Mouse (Mus musculus): Measurements from ENCODE around the gene Gas7. TPM values are rescaled to one million over a fixed set of nuclear protein-coding genes. Genes with fewer than 3 reads are reported as not detected.

Gene Gas7
- polyA plus RNA-seq, 1 experiment from 2014 or later = 4.0 TPM

DNA sequence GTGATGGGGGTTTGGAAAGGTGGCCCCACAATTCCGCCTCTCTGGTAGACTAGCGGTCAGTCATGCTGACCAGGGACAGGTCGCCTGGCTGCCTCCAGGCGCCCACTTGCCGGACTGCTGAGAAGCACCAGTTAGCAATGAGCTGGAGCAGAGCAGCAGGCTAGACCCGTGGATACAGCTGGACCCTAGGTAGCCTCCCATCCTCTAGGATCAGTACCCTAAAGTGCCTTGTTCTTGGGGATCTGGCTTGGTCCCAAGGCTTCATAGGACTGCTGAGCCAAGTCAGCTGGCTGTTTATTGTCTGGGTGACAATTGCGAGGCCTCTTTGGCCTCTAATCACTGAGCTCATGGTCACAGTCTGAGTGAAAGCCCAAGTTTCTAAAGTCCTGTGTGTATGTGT lies 792 bp downstream of the Gas7 start:
- Histone ChIP-seq H3K9me3 (no peaks in the 10 kb centered on the region), H3K4me1 (peaks cover 19% of the 10 kb centered on the region), H3K4me3 (peak overlapping the region; percentile 82), H3K27ac (replicated peaks) (peak overlapping the region; percentile 79), H3K36me3 (replicated peaks) (no peaks in the 10 kb centered on the region), H3K27me3 (replicated peaks; ENCODE audit: low read depth, poor library complexity, severe bottlenecking) (peaks cover 66% of the 10 kb centered on the region)
- no peak for DNase-seq (ENCODE audit: low spot score)
- 15% methylated on average over 7 of the region's 7 CpGs for WGBS

DNA sequence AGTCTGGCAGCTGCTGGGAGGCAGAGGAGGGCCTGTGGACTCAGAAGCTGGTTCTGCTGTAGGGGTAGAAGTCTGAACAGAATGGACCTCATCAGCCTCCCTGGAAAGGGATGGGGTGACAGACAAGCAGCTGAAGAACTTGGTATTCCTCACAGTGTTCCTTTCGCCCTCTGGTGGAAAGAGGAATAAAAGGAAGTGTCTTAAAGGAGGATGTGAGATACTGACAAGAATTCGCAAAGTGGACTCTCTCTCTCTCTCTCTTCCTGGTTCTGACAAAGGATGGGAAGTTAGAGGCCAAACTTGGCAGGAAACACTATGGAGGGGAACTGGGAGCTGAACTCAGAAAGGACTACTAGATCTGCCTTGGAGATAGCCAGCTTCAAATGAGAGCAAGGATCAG lies 2.9 kb downstream of the Gas7 start:
- Histone ChIP-seq H3K9me3 (no peaks in the 10 kb centered on the region), H3K4me1 (peaks cover 31% of the 10 kb centered on the region), H3K36me3 (replicated peaks) (no peaks in the 10 kb centered on the region), H3K27ac (replicated peaks) (no peak overlapping the region), H3K27me3 (replicated peaks; ENCODE audit: low read depth, poor library complexity, severe bottlenecking) (peaks cover 52% of the 10 kb centered on the region), H3K4me3 (no peak overlapping the region)
- no peak for DNase-seq (ENCODE audit: low spot score)
- whole genome bisulfite sequencing = 33% methylated on average over 2 of the region's 2 CpGs

DNA sequence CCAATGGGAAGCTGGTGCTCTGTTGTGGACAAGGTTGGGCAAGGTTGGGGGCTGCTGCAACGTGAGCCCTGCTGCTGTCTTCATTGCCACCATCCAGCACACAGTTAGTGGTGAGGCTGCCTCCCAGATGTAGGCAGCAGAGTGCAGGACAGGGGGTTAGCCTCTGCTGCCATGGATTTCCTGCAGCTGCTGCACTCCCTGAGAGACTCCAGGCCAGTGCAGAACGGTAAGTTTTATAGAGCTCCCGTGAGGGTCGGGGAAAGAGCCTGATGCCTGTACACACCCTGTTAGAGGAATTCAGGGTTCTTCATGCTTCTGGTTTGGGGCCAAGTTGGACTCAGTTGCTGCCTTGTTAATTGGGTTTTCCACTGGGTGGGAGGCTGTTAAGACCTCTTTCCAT lies 11.9 kb downstream of the Gas7 start:
- Histone ChIP-seq H3K4me1 (peaks cover under 1% of the 10 kb centered on the region; the same call in 1 of the 2 replicates), H3K9me3 (no peaks in the 10 kb centered on the region), H3K27me3 (replicated peaks; ENCODE audit: low read depth, poor library complexity, severe bottlenecking) (no peaks in the 10 kb centered on the region), H3K36me3 (replicated peaks) (no peaks in the 10 kb centered on the region), H3K4me3 (no peak overlapping the region), H3K27ac (replicated peaks) (no peak overlapping the region)
- DNase-seq (ENCODE audit: low spot score) = no peak
- 66% methylated on average over 4 of the region's 4 CpGs for WGBS

DNA sequence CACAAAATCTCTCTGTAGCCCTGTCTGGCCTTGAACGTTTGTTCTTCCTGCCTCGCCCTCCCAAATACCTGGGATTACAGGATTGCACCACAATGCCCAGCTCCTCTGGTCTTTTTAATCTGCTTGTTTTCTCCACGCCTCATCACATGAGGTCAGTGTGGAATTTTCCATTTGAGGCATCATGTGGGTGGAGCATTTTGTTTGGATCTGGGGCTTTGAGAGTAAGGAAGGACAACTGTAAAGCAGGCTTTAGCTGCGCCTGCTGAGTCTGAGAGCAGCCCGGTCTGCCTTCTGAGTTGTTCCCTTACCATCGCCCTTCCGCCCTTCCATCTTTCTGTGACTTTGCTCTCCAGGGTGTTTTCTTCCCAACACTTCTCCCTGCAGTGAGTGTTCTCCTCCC lies 13.6 kb downstream of the Gas7 start:
- 77% methylated on average over 7 of the region's 7 CpGs for WGBS

DNA sequence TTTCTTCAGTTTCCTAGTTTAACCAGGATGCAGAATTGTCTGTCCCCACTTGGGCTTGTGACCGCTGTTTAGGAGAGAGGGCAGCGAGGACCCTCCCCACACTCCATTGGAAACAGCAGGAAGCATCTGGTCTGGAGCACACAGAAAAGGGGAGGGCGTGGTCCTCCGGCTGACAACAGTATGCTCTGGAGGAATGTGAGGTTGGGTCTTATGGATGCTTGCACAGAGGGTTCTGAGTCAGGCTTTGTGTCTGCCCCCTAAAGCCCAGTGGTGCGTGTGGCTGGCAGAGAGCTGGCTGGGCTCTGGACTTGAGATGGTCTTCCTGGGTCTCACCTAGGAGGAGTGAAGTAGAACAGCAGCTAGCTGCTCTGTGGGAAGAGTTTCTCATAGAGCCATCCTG lies 19.4 kb downstream of the Gas7 start:
- H3K36me3 ChIP-seq (replicated peaks) = no peaks in the 10 kb centered on the region
- H3K9me3 ChIP-seq = no peaks in the 10 kb centered on the region
- H3K4me1 ChIP-seq = peaks cover 3% of the 10 kb centered on the region; the same call in 1 of the 2 replicates
- H3K27me3 ChIP-seq (replicated peaks; ENCODE audit: low read depth, poor library complexity, severe bottlenecking) = no peaks in the 10 kb centered on the region
- DNase-seq (ENCODE audit: low spot score) = no peak
- 79% methylated on average over 5 of the region's 5 CpGs for WGBS
- H3K4me3 ChIP-seq = no peak overlapping the region
- no peak overlapping the region for H3K27ac ChIP-seq (replicated peaks)

More for the DNA sequence above, 13.6 kb downstream of the Gas7 start:
- Histone ChIP-seq H3K36me3 (replicated peaks) (no peaks in the 10 kb centered on the region), H3K9me3 (no peaks in the 10 kb centered on the region), H3K27ac (replicated peaks) (no peak overlapping the region), H3K27me3 (replicated peaks; ENCODE audit: low read depth, poor library complexity, severe bottlenecking) (no peaks in the 10 kb centered on the region), H3K4me3 (no peak overlapping the region), H3K4me1 (no peaks in the 10 kb centered on the region; the same call in 1 of the 2 replicates)
- DNase-seq (ENCODE audit: low spot score) = no peak

DNA sequence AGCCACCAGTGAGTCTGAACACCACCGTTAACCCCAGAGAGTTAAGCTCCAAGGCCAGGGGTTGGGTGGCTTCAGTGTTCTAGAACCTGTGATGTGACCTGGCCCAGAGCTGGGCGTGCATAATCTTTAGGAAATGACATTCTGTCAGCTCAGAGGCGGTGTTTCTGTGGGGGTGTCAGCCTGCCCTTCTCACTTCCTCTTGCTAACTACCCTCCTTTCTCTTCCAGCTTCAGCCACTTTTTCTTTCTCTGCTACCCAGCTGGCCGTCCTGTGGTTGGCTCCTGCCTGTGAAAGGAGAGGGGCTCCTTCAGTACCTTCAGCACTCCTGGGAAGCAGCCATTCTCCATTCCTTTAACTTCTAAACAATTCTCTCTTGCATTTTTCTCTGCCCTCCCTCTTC lies 24.3 kb downstream of the Gas7 start:
- Histone ChIP-seq H3K27me3 (replicated peaks; ENCODE audit: low read depth, poor library complexity, severe bottlenecking) (no peaks in the 10 kb centered on the region), H3K9me3 (no peaks in the 10 kb centered on the region), H3K4me3 (no peak overlapping the region), H3K27ac (replicated peaks) (no peak overlapping the region), H3K36me3 (replicated peaks) (no peaks in the 10 kb centered on the region), H3K4me1 (peaks cover 4% of the 10 kb centered on the region; the same call in 1 of the 2 replicates)
- 62% methylated on average over 4 of the region's 4 CpGs for WGBS
- DNase-seq (ENCODE audit: low spot score) = no peak

DNA sequence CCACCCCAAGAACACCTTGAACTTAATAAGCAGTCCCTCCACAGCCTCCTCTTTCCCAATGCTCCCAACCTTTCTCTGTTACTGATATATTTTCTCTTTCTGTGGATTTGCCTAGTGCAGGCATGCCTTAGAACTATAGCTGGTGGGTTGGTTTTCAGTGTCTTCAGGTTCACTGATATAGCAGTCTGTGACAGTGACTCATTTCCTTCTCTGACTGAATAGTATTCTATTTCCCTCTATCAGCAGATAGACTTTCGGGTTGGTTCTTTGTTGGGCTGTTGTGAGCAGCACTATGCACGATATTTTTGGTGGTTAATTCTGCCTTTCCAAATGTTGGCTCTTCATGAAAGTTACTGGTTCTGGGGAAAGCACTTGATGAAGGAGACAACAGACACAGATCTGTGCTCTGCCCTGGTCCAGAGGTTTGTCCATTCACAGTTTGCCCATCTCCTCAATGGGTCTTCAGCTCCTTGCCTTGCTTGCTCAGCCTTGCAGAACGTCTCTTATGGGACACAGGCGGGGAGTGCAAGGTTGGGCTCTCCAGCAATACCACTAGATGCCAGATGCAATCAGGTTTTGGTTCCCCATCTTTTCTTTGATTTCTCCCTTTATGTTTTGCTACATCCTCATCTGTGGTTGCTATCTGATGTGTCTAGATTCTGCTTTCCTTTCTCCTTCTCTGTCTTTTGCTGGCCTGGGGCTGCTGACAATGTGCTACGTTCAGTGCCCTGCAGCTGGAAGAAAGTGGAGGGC lies 25.1 kb downstream of the Gas7 start:
- Histone ChIP-seq H3K36me3 (replicated peaks) (no peaks in the 10 kb centered on the region), H3K4me1 (peaks cover 4% of the 10 kb centered on the region; the same call in 1 of the 2 replicates), H3K27ac (replicated peaks) (no peak overlapping the region), H3K4me3 (no peak overlapping the region), H3K27me3 (replicated peaks; ENCODE audit: low read depth, poor library complexity, severe bottlenecking) (no peaks in the 10 kb centered on the region), H3K9me3 (no peaks in the 10 kb centered on the region)
- no peak for DNase-seq (ENCODE audit: low spot score)
- WGBS = 86% methylated on average over 5 of the region's 5 CpGs

DNA sequence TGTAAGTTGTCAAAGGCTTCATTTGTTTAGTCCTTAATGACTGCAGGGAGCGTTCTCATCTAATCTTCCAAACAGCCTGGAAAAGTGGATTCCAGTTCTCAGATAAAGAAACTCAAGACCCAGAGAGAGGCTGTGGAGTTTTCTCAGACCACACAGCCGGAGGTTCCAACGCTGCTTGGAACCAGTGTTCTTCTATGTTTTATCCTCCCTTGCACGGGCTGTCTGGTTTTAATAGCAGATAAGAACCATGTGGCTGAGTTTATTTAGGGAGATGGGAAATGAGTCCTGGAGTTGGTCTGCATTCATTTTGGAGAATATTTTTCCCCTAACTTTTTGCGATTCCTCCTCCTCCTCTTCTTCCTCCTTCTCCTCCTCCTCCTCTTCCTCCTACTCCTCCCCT lies 26.5 kb downstream of the Gas7 start:
- no peak overlapping the region for H3K27ac ChIP-seq (replicated peaks)
- H3K4me1 ChIP-seq = peaks cover 4% of the 10 kb centered on the region; the same call in 1 of the 2 replicates
- no peak overlapping the region for H3K4me3 ChIP-seq
- H3K9me3 ChIP-seq = no peaks in the 10 kb centered on the region
- H3K36me3 ChIP-seq (replicated peaks) = no peaks in the 10 kb centered on the region
- DNase-seq (ENCODE audit: low spot score) = no peak
- no peaks in the 10 kb centered on the region for H3K27me3 ChIP-seq (replicated peaks; ENCODE audit: low read depth, poor library complexity, severe bottlenecking)
- WGBS = 75% methylated on average over 5 of the region's 5 CpGs

DNA sequence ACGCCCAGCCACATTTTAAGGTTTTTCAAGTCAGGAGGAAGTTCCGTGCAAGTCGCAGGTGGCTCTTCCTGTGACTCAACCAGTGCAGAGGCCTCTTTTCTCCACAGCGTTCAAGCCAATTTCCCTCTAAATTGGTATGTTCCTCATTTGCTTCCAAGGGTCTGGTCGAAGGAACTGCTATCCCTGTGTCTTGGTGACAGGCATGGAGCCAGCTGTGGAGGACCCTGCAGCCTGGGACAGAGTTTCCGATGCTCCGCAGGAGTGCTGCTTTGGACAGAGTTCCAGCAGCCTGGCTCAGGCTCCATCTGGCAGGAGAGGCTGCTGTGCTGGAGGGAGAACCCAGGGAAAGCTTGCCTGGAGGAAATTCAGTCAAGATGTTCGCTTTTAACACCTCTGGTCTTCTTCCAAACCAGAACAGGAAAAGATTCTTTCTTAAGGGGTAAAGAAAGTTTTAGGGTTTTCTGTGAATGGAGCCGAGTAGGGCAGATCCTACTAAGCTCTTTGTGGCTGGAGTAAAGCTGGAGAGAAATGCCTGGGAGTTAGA lies 27.1 kb downstream of the Gas7 start:
- Histone ChIP-seq H3K4me1 (peaks cover 4% of the 10 kb centered on the region; the same call in 1 of the 2 replicates), H3K4me3 (no peak overlapping the region), H3K9me3 (no peaks in the 10 kb centered on the region), H3K27me3 (replicated peaks; ENCODE audit: low read depth, poor library complexity, severe bottlenecking) (no peaks in the 10 kb centered on the region), H3K27ac (replicated peaks) (no peak overlapping the region), H3K36me3 (replicated peaks) (no peaks in the 10 kb centered on the region)
- peak; percentile 23 for DNase-seq (ENCODE audit: low spot score)
- 68% methylated on average over 9 of the region's 9 CpGs for WGBS

DNA sequence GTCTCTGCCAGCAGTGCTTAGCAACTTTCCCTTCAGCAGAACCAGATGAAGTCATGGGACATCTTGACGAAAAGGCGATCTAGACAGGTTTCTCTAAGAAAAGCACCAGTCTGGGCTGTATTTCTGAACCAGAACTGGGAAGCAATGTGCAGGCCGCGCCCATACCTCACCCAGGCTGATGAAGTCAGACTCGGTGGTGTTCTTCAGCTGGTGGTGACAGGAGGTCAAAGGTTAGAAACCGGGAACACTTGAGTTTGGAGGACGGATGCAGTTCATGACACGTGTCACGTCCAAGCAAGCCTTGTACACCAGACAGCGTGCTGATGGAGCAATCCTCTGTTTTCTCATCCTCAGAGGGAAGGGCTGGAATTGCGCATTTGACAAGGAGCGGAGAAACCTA lies 32.9 kb downstream of the Gas7 start:
- H3K36me3 ChIP-seq (replicated peaks) = no peaks in the 10 kb centered on the region
- no peak overlapping the region for H3K4me3 ChIP-seq
- H3K4me1 ChIP-seq = no peaks in the 10 kb centered on the region
- no peak for DNase-seq (ENCODE audit: low spot score)
- H3K27me3 ChIP-seq (replicated peaks; ENCODE audit: low read depth, poor library complexity, severe bottlenecking) = no peaks in the 10 kb centered on the region
- H3K9me3 ChIP-seq = no peaks in the 10 kb centered on the region
- H3K27ac ChIP-seq (replicated peaks) = no peak overlapping the region
- WGBS = 81% methylated on average over 12 of the region's 12 CpGs

DNA sequence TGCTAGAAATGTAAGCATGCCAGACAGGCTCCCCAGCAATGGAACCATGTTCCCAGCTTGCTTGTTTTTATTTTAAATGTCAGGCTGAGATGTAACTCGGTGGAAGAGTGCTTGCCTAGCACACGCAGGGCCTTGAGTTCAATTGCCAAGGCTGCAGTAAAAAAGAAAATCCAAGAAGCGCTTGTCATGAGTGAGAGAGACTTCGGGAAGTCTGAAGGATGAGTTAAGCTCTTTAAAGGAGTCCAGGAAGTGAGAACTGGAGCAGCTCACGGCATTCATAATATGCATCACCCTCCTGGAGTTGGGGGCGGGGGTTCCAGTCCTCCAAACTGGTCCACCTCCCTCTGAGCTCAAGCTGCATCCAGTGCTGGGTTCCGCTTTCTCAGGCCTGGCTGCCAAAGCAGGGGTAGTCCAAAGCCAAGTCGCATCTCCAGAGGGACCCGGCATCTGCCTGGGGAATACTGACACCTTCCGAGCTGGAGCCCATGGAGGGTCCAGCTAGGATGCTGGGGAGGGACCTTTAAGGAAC lies 34.5 kb downstream of the Gas7 start:
- WGBS = 78% methylated on average over 10 of the region's 10 CpGs
- no peak for DNase-seq (ENCODE audit: low spot score)
- H3K27ac ChIP-seq (replicated peaks) = no peak overlapping the region
- no peaks in the 10 kb centered on the region for H3K36me3 ChIP-seq (replicated peaks)
- H3K27me3 ChIP-seq (replicated peaks; ENCODE audit: low read depth, poor library complexity, severe bottlenecking) = no peaks in the 10 kb centered on the region
- no peak overlapping the region for H3K4me3 ChIP-seq
- H3K9me3 ChIP-seq = no peaks in the 10 kb centered on the region
- H3K4me1 ChIP-seq = no peaks in the 10 kb centered on the region

DNA sequence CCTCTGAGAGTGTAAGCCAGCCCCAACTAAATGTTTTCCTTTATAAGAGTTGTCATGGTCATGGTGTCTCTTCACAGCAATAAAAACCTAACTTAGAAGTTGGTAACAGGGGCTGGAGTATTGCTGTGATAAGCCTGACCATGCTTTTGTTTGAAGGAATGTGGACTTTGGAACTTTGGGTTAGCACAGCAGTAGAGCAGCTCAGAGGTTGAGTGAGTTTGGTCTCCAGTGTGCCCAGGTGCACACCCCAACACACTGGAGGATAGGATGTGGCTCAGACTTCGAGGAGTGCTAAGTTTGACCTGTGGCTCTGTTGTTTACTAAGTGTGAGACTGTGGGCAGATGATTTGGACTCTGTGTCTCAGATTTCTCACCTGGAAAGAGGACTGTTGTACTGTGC lies 41.6 kb downstream of the Gas7 start:
- Histone ChIP-seq H3K4me1 (no peaks in the 10 kb centered on the region), H3K27me3 (replicated peaks; ENCODE audit: low read depth, poor library complexity, severe bottlenecking) (no peaks in the 10 kb centered on the region), H3K4me3 (no peak overlapping the region), H3K9me3 (no peaks in the 10 kb centered on the region), H3K36me3 (replicated peaks) (no peaks in the 10 kb centered on the region), H3K27ac (replicated peaks) (no peak overlapping the region)
- no peak for DNase-seq (ENCODE audit: low spot score)
- 70% methylated on average over 1 of the region's 1 CpGs for WGBS

DNA sequence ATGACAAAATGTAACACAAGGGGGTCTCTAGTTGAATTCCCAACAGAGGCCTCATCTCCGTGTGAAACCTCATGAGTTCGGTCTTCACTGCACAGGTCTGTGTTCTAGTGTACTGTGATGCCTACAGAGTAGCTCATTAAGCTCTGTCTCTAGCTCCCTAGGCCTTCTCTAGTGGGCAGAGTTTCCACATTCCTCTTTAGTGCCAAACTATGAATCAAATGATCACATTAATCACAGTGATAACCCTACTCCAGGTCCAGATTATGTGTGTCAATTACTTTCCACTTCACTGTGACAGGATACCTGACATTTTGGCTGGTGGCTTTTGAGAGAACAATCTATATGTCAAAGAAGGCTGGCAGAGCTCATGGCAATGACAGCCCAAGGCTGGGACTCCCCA lies 44.9 kb downstream of the Gas7 start:
- Histone ChIP-seq H3K9me3 (no peaks in the 10 kb centered on the region), H3K27me3 (replicated peaks; ENCODE audit: low read depth, poor library complexity, severe bottlenecking) (no peaks in the 10 kb centered on the region), H3K4me3 (no peak overlapping the region), H3K4me1 (no peaks in the 10 kb centered on the region), H3K36me3 (replicated peaks) (no peaks in the 10 kb centered on the region), H3K27ac (replicated peaks) (no peak overlapping the region)
- 85% methylated on average over 2 of the region's 2 CpGs for WGBS
- DNase-seq (ENCODE audit: low spot score) = no peak
